Mouse (Mus musculus): ENCODE data around the gene Litaf.

DNA sequence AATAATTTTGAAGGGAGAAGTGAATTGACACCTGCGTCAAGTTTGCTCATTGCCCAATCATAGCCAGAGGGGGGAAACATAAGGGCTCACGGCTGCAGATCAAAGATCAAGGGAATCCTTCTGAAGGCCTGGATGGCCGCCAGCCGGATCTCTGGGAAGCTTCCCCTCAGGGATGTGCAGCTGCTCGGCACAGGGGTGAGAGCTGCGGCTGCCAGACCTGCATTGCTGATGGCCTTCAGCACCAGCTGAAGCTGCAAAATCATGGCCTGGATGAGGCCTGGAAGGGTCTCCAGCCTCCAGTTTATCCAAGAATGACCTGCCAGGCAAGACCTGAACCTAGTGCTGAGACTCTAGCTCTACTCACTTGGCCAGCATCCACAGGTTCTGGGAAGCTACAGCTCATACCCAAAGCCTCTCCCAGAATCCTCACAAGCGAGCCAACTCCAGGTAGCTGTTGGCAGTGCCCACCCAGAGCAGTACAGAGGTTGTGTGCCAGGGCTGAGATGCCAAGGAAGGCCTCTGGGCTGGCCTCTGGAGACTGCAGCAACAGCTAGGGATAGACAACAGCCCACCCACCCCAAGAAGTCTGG, 140.3 kb downstream of the Litaf start:
- TF ChIP-seq POLR2A (IDR thresholded peaks at IDR 0.05; ENCODE audit: insufficient read depth, low read length) (no peak), EP300 (IDR thresholded peaks at IDR 0.05; ENCODE audit: insufficient read depth, low read depth, low read length) (no peak), CTCF (IDR thresholded peaks at IDR 0.05; ENCODE audit: low read depth, low read length) (no peak)
